Mouse (Mus musculus): ENCODE measurements around the gene Prc1.

Prc1 gene

DNA sequence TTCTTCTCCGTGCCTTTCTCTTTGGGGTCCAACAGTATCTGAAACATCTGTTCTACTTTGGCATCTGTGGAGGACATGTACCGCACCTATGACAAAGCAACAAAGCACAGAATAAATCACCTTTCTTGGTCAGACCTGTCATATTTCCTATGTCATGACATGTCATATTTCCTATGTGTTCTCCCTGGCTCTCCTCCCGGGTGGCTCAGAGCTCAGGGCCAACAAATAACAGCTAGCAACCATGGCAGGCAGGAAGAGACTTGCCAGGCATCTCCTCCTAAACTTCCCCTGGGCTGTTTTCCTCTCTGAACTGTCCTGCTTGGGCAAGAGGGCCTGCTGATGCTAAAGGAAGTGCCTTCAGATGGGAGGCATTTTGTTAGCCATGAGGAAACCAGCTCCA lies 42.7 kb downstream of the Prc1 start:
- DNase-seq (ENCODE audit: low read depth): no peak

DNA sequence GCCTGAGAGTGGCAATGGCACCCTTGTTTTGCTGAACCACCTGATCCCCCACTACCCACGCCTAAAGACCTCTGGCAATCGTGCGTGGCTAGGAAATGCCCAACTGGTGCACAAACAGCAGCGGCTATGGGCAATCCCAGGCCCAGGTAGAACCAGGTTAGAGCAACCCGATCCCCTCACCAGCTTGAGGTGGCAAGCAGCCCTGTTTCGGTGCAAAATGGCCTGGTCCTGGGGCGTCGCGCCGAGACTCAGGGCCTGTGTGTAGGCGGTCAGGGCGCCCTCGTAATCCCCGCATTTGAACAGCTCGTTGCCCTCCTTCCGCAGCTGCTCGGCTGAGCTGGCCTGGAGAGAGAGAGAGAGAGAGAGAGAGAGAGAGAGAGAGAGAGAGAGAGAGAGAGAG lies 45.1 kb downstream of the Prc1 start:
- DNase-seq (ENCODE audit: low read depth): no peak

DNA sequence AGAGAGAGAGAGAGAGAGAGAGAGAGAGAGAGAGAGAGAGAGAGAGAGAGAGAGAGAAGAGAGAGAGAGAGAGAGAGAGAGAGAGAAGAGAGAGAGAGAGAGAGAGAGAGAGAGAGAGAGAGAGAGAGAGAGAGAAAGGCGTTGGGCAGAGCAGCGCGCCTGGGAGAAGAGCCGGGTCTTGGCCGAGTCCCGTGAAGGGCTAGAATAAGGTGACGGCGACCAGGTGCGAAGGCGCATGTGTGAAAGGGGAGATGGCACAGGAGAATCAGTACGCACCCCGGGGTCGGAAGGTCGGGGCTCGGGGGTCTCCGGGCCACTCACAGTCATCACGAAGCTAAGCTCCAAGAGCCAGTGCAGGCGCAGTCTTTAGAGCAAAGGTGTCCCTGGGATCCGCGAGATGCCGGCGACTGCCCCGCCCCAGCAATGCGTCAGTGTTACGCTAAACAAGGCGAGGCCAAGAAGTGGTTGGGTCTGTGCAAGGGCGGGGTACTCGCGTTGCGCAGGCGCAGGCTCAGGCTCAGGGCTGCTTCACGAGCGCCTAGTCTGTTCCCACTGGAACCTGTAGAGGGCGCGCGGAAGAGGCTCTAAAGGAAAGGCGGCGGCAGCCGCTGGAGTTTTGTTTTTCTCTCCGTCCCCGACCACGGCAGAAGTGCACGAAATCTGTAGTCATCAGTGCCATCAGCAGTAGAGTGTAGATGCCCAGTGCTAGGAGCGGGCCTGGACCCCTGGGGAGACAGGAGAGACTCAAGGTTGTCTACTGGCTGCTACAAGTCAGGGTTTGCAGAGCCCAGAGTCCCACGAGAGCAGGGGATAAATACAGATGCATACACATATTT lies 45.8 kb downstream of the Prc1 start:
- peak; percentile 99 for DNase-seq (ENCODE audit: low read depth)

DNA sequence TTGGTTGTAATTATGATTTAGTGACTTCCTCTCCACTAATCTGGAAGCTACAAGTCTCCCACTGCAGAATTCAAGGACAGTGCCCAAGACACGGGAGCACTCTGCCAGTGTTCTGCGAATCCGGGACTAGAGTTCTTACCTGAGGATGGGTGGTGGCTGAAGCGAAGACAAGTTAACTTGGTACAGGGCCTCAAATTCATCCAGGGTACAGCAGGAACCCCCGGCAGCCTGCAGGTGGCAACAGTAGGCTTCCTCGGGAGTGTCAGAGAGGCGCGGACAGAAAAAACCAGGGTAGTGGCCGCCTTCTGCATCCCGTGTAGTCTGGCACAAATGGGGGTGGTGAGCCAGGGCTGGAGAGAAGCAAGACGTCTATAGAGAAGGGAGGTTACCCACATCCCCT lies 46.5 kb downstream of the Prc1 start, which contains the start of gene Unc45a:
Gene Unc45a, minus strand, starts transcription at position 213 of the 400 bp plus-strand sequence.
- peak; percentile 67 for DNase-seq (ENCODE audit: low read depth)

DNA sequence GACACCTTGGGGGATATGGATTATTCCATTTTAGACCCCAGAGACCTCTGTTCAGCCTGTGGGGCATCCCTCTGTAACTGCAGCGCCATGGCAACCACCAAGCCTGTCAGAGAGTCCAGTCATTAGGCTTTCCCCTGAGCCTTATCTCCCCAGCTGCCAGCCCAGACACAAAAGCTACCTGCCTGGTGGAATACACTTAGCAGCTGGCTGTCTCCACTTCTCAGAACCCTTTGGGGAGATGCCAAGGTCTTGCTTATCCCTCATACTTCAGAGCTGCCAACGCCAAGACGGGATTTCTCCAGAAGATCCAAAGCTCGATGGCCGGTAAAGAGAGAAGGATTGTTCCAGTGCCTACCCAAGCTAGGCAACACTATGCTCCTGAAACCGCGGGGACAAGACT lies 47.5 kb downstream of the Prc1 start:
- no peak for DNase-seq (ENCODE audit: low read depth)

DNA sequence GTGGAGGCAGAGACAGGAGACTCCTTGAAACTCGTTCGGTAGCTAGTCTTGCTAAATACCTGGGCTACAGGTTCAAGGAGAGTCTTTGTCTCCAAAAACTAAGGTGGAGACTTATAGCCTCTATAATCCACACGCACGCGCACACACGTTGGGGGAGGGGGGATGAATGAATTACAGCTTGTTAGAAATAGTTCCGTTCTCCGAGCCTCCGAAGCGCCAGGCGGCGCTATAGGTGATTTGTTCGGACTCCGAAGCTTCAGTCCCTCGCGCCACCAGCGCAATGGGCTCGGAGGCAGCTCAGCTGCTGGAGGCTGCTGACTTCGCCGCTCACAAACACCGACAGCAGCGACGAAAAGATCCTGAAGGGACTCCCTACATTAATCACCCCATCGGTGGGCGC lies 48.6 kb downstream of the Prc1 start, which contains the start of gene Hddc3:
Gene Hddc3, plus strand, starts transcription at position 247 of the 400 bp plus-strand sequence.
- peak; percentile 97 for DNase-seq (ENCODE audit: low read depth)

DNA sequence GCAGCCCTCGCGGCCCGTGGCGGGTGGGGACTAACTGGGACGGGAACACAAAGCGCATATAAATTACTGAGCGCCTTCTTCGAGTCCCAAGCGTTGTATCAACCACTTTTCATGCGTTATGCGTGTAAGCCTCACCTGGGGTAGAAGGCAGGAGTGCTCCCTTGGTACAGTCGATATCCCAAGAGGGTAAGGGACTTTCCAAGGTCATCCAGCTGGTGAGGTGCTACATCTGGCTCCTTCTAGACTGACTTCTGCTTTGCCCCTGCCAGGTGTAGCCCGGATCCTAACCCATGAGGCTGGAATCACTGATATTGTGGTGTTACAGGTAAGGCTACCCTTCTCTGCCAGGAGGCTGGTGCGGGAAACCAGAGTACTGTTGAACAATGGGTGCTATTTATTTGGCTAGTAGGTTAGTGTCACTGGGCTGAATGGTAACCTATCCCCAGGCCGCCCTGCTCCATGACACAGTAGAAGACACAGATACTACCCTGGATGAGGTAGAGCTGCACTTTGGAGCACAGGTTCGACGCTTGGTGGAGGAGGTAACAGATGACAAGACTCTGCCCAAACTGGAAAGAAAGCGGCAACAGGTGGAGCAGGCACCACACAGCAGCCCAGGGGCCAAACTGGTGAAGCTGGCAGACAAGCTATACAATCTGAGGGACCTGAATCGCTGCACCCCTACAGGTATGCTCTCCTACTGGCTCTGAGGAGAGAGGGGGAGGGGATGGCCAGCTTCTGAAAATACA lies 49.2 kb downstream of the Prc1 start:
- DNase-seq (ENCODE audit: low read depth): no peak

DNA sequence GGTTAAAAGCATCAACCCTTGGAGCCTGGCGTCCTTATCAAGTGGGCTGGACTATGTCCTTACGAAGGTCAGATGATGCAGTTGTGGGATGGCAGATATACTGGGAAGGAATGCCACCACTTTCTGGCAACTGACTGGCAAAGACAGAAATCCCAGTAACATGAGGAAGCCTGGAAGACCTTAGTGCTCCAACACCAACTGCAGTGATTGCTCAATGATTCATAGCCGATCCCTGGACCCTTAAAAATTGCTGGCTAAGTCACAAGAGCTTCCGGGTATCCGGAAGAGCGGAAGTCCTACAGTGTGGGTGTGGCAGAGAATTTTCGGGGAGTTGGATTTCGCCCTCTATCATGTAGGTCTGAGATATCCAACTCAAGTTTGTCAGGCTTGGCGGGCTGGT lies 51.9 kb downstream of the Prc1 start:
- DNase-seq (ENCODE audit: low read depth): no peak

DNA sequence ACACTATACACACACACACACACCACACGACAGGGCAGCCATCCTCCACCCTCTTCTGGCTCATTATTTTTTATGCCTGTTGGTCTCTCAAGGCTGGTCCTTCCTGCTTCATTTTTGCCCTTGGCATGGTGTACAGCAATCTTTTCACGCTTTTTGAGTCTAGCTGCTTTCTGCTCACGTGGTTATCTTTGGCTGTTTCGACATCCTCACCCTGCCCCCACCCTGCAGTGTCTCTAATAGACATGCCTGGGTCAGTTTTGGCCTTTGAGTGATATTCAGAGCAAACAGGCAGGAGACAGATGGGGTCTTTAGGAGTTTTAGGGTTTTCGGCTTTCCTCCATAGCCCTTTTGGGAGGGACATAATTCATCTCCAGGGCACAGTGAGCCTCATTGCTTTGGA lies 52.6 kb downstream of the Prc1 start:
- no peak for DNase-seq (ENCODE audit: low read depth)

DNA sequence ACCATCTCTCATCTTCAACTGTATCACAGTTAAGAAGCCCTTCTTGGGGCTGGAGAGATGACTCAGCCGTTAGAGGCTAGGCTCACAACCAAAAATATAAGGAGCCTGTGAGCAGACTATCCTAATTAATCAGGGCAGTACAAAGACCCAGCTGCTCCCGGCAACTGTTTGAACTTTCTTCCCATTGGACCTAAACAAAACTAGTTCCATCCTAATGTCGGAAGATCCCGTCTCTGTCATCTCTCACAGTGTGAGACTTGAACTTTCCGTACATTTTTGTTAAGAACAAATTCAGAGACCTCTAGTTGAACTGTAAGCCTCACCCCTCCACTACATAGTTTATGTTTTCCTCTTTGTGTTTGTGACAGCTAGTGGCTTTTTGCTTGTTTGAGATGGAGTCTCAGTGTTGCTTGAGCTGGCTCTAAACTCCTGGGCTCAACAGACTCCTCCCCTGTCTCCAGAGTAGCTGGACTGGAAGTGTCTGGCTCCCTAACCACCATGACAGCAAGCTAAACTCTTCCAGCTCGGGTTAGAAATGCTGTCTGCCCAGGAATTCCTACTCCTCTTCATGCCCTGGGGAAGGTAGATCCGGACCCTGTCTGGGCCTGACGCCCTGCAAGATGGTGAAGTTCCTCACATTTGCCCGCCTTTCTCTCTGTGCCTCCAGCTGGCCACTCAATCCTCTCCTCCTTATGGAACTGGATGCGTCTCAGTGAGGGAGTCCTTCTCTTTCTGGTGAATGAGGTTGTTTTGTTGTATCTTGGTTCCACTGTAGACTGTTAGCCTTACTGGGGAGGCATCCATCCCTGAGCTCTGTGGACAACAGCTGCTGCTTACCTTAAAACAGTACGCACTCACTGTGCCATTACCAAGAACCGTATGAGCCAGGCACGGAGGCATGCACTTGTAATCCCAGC lies 53.7 kb downstream of the Prc1 start:
- DNase-seq (ENCODE audit: low read depth): no peak

DNA sequence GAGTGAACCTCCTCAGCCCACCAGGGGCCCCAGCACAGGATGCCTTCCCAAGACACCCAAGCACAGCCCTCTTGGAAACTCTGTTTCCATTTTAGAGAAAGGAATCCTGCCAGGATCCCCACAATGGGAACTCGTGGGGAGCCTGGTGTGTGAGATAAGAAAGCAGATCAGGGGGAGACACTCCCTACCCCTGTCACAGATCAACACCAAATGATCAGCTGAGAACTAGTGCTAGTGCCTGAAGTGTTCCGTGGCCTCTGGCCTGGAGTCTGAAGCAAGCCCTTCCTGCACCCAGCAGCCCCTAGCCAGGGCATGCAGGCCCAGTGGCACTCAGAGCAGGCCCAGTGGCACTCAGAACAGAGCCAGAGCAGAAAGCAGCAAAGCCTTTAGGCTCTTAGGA lies 56.6 kb downstream of the Prc1 start:
- DNase-seq (ENCODE audit: low read depth): no peak

DNA sequence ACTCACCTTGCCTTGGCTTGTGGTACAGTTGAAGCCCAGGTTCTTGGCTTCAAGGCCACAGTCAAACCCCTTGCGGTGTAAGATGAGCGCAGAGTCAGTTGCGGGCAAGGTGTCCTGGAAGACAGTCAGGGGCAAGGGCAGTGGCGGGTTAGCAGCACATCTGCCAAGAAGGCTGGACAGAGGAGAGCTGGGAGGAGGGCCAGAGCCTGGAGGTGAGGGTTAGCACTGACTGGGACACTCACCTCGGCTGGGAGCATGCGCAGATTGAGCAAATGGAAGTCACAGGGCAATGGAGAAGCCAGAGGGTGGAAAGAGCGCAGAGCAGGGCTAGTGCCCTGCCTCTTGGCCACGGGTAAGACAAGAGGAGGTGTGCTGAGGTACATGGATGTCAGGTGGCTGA lies 58.7 kb downstream of the Prc1 start:
- no peak for DNase-seq (ENCODE audit: low read depth)

DNA sequence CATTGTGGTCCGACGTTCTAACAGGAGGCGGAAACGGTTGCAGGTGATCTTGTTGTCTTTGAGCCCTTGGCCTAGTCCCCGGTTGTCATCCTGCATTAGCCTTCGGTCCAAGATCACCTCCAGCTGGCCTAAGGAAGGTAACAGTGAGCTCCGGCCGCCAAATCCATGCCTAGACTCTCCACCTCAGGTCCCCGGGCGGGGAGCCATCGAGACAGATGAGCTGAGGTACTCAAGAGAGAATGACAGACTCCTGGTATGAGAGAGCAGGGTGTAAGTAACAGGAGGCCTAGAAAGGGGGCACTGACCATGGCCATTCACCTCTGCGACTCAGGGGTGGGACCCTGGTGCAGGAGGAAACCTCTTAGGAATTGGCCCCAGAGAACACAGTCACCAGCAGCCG lies 62.1 kb downstream of the Prc1 start:
- no peak for DNase-seq (ENCODE audit: low read depth)

DNA sequence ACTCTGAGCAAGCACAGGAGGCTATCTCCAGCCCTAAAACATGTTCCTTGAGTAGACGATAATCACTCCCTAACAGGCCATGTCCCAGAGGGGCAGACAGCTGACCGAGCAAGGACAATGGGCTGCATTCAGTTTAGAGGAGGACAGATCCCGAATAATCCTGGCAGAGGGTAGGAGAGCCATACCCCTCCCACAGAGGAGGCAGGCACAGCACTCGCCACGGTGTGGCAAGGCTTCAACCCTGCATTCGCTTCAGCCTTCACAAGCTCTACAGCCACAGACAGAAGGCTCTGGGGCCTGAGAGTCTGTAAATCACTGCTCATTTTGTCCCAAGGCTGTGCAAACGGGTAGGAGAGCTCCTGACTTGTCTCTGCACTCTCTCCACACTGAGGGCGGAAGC lies 62.9 kb downstream of the Prc1 start:
- no peak for DNase-seq (ENCODE audit: low read depth)

DNA sequence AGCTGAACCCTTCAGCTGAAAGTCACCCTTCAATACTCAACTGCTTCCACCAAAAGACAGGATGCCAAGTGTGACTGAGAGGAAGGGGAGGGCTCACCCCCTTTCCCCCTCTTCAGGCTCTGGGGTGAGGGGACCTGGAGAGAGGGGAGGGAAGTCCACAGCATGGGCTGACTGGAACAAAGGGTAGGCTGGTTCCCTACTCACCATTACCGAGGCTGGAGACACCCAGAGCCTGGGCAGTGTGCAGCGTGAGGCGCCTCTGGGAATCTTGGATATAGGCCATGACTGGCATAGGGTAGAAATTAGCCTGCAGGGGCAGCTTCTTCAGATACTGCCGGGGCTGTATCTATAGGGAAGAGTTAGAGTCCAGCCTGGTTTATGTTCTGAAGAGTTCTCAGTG lies 63.8 kb downstream of the Prc1 start:
- DNase-seq (ENCODE audit: low read depth): no peak

DNA sequence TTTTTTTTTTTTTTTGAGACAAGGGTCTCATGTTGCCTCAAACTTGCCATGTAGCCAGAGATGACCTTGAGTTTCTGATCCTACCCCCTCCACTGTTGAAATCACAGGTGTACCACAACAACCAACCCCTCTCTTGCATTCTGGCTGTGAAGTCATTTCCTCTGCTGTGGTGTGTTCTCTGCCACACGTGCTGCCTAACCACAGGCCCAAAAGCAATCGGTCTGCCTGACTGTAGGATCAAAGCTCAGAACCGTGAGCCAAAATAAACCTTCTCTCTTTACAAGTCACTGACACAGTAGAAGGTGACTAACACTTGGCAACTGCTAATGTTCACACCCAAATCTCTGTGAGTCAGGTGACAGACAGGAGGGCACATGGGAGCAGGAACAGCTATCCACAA lies 66.2 kb downstream of the Prc1 start:
- no peak for DNase-seq (ENCODE audit: low read depth)

DNA sequence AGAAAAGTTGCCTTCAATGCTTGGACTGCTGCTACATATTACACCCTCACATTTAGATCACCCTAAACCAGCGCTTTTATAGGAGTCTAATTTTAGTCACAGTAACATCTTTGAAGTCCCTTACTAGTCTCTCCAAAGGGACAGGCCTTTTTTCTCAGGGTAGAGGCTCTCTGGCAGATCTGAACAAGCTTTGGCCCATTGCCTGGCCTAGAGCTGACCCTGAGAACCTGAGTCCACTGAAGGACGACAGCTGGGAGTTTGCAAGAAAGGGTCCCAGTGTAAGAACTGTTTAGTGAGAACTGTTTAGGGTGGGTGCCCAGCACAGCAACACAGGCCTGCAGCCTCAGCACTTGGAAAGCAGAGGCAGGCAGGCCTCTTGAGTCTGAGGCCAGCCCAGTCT lies 71.5 kb downstream of the Prc1 start:
- no peak for DNase-seq (ENCODE audit: low read depth)
